Mouse (Mus musculus) liver, embryonic 14.5 days (tissue): Measurements from ENCODE around the gene Tmem33. TPM values are rescaled to one million over a fixed set of nuclear protein-coding genes. Genes with fewer than 3 reads are reported as not detected.

Experiments
- ATAC-seq: fragments of 200-750 bp; cut with Nextera tagmentation; 2 replicates; pipeline ENCODE4 v1.8.0; 2017; ENCODE audit warnings: moderate number of reproducible peaks, mild to moderate bottlenecking, moderate library complexity; ENCODE audit not compliant: insufficient read depth
- DNase-seq, 3 experiments: peaks; one replicate each; pipeline ENCODE4 v3.0.0-alpha.2; 2012 to 2013; ENCODE audit warnings: low read depth in 3 of 3, low spot score in 3 of 3
- H3K27ac ChIP-seq: fragments of 300-500 bp; sonication (generic); 2 replicates; pipeline ENCODE4 v1.5.1; 2014; ENCODE audit warnings: moderate library complexity, mild to moderate bottlenecking, control low read depth, inconsistent platforms
- H3K27me3 ChIP-seq: fragments of 300-500 bp; sonication (generic); 2 replicates; pipeline ENCODE4 v1.6.1; 2014; ENCODE audit warnings: mild to moderate bottlenecking, low read length, moderate library complexity; ENCODE audit not compliant: control insufficient read depth, insufficient read depth
- H3K36me3 ChIP-seq: fragments of 300-500 bp; sonication (generic); replicated peaks from 2 replicates; pipeline ENCODE4 v1.6.1; 2014; ENCODE audit warnings: low read depth; ENCODE audit not compliant: control insufficient read depth, insufficient read depth
- H3K4me1 ChIP-seq, 2 experiments: fragments of 200-500 bp in 1 of 2; fragments of 300-500 bp in 1 of 2; sonication (generic) in 1 of 2; replicated peaks; 2 replicates each; pipeline ENCODE4 v1.6.1; 2012 to 2014; ENCODE audit warnings: antibody characterized with exemption in 1 of 2, inconsistent platforms in 1 of 2, low read length in 1 of 2; ENCODE audit not compliant: control insufficient read depth in 2 of 2, insufficient read depth in 2 of 2
- H3K4me2 ChIP-seq: fragments of 300-500 bp; sonication (generic); 2 replicates; pipeline ENCODE4 v1.6.1; 2014; ENCODE audit warnings: low read depth, mild to moderate bottlenecking, control low read depth, moderate library complexity
- H3K4me3 ChIP-seq, 2 experiments: fragments of 200-500 bp in 1 of 2; fragments of 300-500 bp in 1 of 2; sonication (generic) in 1 of 2; 2 replicates each; pipeline ENCODE4 v1.5.1; 2012 to 2014; ENCODE audit warnings: low read depth in 2 of 2, low read length in 2 of 2, mild to moderate bottlenecking in 2 of 2, control low read depth in 1 of 2, inconsistent platforms in 1 of 2, moderate library complexity in 1 of 2; ENCODE audit not compliant: insufficient read depth in 1 of 2
- H3K9ac ChIP-seq: fragments of 300-500 bp; sonication (generic); replicated peaks from 2 replicates; pipeline ENCODE4 v1.6.1; 2014; ENCODE audit warnings: mild to moderate bottlenecking, control low read depth, moderate library complexity
- H3K9me3 ChIP-seq: fragments of 300-500 bp; sonication (generic); 2 replicates; pipeline ENCODE4 v1.6.1; 2016; ENCODE audit warnings: low read length, mixed read lengths; ENCODE audit not compliant: control insufficient read depth
- CTCF ChIP-seq: IDR thresholded peaks from 2 replicates; pipeline ENCODE4 v1.5.1; 2016; ENCODE audit warnings: antibody characterized with exemption, low read depth, control low read depth
- EP300 ChIP-seq: IDR thresholded peaks from 2 replicates; pipeline ENCODE4 v1.6.1; 2016; ENCODE audit warnings: antibody characterized with exemption, low read depth
- WGBS: fragments of 180-500 bp; shearing (Covaris S2); extraction: QIAGEN DNeasy Blood & Tissue Kit; methylation state at CpG from one replicate; pipeline ENCODE4 v1.1.7; 2014; ENCODE audit not compliant: insufficient replicate concordance; 5-methylcytosine and 5-hydroxymethylcytosine counted together
- polyA plus RNA-seq, 2 experiments: library from polyadenylated mRNA; depleted of rRNA in 1 of 2; stranded (reverse) in 1 of 2; unstranded in 1 of 2; fragments of >200 nt; fragmentation: Nextera tagmentation in 1 of 2; extraction: Ambion mirVana in 1 of 2; gene quantifications; 2 replicates each; pipeline versions ENCODE4 v1.2.1 to v1.2.3; 2012 to 2014

The Tmem33 gene
- polyA plus RNA-seq, 2 experiments: 45.3 to 83.7 TPM

DNA sequence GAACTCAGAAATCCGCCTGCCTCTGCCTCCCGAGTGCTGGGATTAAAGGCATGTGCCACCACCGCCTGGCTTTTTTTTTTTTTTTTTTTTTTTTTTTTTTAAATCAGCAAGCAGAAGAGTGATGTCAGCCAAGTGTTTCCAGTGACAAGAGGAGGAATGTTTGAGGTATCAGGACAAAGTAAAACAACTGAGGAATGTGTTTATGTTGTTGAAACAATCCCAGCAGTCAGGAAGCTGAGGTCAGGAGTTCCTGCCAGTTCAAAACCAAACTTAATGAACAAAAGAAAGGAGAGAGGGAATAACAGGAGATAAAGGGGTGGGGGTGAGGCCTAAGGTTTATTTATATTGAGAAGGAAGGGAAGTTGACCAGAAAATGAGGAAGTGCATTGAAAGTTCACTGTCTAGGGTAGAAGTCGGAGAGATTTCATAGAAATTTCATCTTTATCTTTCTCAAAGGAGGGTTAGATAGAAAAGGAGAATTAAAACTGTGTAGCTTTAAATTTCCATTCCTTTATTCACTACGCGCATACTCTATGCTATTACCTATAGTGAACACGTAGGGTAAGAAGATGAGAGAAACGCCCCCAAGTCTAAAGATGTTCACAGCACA, 41.5 kb downstream of the Tmem33 start:
- Histone ChIP-seq H3K27me3 (no peaks in the 10 kb centered on the region), H3K36me3 (no peaks in the 10 kb centered on the region; the same call in 1 of the 2 replicates), H3K4me1 (peaks cover 4 to 9% of the 10 kb centered on the region in 2 experiments; a peak in 3 of 4 replicates), H3K4me2 (no peak overlapping the region), H3K9ac (no peak overlapping the region), H3K27ac (no peak overlapping the region), H3K9me3 (no peaks in the 10 kb centered on the region), H3K4me3 (no peak overlapping the region)
- TF ChIP-seq EP300: no peak
- no peak for TF ChIP-seq CTCF
- 51% methylated on average over 8 of the region's 8 CpGs for WGBS
- DNase-seq (no peak), ATAC-seq (no peak)

DNA sequence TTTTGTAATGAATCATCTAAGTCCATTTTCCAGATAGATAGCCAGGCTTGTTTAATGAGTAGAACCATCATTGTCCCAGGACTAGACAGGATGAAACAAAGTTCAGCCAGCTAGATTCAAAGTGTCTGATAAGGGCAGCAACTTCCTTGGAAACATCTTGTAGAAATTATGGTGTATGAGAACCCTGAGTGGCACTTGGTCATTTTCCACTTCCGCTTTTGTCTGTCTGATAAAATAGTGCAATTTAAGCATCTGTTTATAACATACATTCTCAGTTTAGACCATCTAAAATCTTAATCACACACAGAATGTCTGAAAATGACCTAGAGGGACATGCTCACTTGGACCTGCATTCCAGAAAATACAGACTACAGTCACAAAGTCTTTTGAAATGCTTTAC, 43.5 kb downstream of the Tmem33 start:
- H3K4me2 ChIP-seq: no peak overlapping the region
- WGBS: 57% methylated on average over 1 of the region's 1 CpGs
- peaks cover 14% of the 10 kb centered on the region in 2 experiments; a peak in 3 of 4 replicates for H3K4me1 ChIP-seq
- H3K4me3 ChIP-seq: no peak overlapping the region
- TF ChIP-seq CTCF (no peak), EP300 (no peak)
- no peak overlapping the region for H3K27ac ChIP-seq
- no peaks in the 10 kb centered on the region for H3K9me3 ChIP-seq
- ATAC-seq: no peak
- peaks cover 3% of the 10 kb centered on the region for H3K36me3 ChIP-seq
- no peaks in the 10 kb centered on the region for H3K27me3 ChIP-seq
- no peak for DNase-seq
- no peak overlapping the region for H3K9ac ChIP-seq

DNA sequence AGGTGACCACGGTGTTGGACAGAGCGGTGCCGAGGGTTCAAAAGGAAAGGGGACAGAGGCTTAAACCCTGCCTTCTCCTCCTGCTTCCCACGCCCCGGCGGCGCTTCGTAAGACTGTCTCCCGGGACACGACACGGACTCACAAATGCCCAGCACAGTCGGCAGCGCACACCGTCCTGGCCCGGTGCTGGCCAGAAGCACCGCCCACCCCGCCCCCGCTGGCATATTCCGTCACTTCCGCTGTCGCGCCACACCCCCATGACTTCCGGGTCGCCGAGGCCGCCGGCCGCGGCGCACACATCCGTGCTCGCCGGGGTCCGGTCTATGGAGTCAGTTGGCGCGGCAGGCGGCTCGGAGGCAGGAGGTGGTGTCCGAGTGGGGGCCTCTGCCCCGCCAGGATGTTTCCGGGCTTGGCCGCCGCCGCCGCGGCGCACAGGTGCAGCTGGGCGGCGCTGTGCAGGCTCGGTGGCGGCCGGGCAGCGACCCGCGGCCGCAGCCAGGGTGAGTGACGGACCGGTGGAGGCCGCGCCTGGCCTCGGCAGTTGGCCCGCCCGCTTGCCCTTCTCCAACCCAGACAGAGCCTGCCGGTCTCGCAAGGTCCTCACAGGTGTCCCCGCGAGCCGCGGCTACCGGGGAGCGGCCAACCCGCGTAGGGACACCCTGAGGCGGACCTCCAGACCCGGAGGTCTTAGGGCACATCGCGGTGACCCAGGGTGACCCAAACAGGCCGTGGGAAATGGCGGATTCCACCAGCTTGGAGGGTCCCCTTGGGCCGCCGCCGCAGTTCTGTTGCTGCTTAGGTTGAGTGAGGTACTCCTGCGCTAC, 46.5 kb downstream of the Tmem33 start, which contains the start of gene Slc30a9:
Slc30a9 (plus strand) TSS at position 258 of the 824 bp plus-strand sequence.
- Histone ChIP-seq H3K4me1 (peaks cover 12 to 23% of the 10 kb centered on the region in 2 experiments; a peak in 3 of 4 replicates), H3K27ac (peak within 1 kb of the TSS; percentile 87), H3K27me3 (no peaks in the 10 kb centered on the region), H3K4me3 (peak within 1 kb of the TSS; percentile 87 to 99), H3K36me3 (peaks cover 11% of the 10 kb centered on the region), H3K9ac (peak within 1 kb of the TSS; percentile 97), H3K4me2 (peak within 1 kb of the TSS; percentile 90), H3K9me3 (no peaks in the 10 kb centered on the region)
- DNase-seq (peak; percentile 80 to 83 (median 82)), ATAC-seq (peak; percentile 94)
- WGBS: under 1% methylated on average over 79 of the region's 83 CpGs
- TF ChIP-seq CTCF (no peak), EP300 (peak; percentile 29; the same call in 1 of the 2 replicates)

- ATAC-seq: peak; percentile 11; the same call in 1 of the 2 replicates
- Histone ChIP-seq H3K9ac (peak overlapping the region; percentile 97), H3K4me2 (peak overlapping the region; percentile 83), H3K27ac (peak overlapping the region; percentile 87), H3K4me3 (peak overlapping the region; percentile 87 to 99), H3K9me3 (no peaks in the 10 kb centered on the region), H3K4me1 (peaks cover 12 to 23% of the 10 kb centered on the region in 2 experiments; a peak in 3 of 4 replicates), H3K36me3 (peaks cover 11% of the 10 kb centered on the region), H3K27me3 (no peaks in the 10 kb centered on the region)
- TF ChIP-seq EP300: peak; percentile 74
- no peak for TF ChIP-seq CTCF
- DNase-seq: peak; percentile 62 to 68 (median 63)
- 7% methylated on average over 13 of the region's 13 CpGs for WGBS
Observed at GRCm38 (mm10) chr5:67307659-67308222, 47.4 kb downstream of the Tmem33 start.
